Mouse (Mus musculus): ENCODE measurements around the gene Lamb2.
A peak's percentile ranks its signal among the peaks of the same experiment; 100 is the strongest.

Gene Lamb2

GRCm38 (mm10) chr9:108461675-108462074, 17.9 kb upstream of the Lamb2 start:
- DNase-seq = no peak

DNA sequence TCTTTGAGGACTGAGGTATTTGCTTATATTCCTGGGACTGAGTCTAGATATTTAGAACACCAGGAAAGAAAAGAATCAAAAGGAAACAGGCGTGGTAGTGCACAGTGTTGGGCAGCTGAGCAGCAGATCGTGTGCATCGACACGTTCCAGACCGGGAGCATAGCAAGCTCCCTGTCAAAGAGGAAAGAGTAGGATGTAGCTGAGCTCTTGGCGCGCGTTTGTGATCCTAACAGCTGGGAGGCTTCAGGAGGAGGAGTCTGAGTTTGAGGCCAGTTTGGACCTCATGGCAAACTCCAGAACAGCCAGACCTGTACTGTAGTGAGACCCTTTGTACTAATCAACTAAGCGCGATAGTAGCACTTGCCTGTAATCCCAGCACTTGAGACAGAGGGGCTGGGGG, 17.3 kb upstream of the Lamb2 start:
- DNase-seq = no peak

DNA sequence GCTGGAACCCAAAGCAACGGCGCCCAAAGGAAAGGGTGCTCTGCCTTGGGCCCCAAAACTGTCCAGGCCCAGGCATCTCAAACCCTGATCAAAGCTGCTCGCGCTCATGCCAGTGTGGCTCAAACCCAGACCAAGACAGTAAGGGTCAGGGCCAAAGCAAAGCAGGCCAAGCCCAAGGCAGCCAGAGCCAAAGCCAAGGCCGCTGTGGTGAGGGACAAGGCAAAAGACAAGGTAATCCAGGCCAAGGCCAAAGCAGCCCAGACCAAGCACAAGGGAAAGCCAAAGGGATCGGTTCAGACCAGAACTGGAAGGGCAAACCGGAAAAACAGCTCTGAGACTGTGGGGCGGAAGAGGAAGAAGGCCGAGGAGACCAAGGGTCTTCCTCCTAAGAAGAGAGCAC, 15.8 kb upstream of the Lamb2 start:
- no peak for DNase-seq

DNA sequence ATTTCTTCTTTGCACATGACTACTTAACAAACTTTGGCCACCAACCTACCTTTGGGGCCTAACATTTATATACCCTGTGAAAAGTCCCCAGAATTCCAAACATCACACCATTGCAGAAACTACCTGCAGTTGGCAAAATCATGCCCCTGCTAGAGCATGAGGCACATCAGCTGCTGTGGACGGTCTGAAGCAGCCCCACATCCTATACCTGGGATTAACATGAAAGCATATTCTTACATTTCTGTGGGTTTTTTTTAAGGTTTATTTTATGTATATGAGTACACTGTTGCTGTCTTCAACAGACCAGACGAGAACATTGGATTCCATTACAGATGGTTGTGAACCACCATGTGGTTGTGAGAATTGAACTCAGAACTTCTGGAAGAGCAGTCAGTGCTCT, 13.3 kb upstream of the Lamb2 start:
- DNase-seq = no peak

- DNase-seq = no peak
Observed at GRCm38 (mm10) chr9:108469430-108469829, 10.1 kb upstream of the Lamb2 start.

- no peak for DNase-seq
Observed at GRCm38 (mm10) chr9:108469845-108470244, 9.7 kb upstream of the Lamb2 start.

GRCm38 (mm10) chr9:108474528-108474927, 5.0 kb upstream of the Lamb2 start:
- no peak for DNase-seq

GRCm38 (mm10) chr9:108478638-108479156, 839 bp upstream of the Lamb2 start:
- no peak for DNase-seq

DNA sequence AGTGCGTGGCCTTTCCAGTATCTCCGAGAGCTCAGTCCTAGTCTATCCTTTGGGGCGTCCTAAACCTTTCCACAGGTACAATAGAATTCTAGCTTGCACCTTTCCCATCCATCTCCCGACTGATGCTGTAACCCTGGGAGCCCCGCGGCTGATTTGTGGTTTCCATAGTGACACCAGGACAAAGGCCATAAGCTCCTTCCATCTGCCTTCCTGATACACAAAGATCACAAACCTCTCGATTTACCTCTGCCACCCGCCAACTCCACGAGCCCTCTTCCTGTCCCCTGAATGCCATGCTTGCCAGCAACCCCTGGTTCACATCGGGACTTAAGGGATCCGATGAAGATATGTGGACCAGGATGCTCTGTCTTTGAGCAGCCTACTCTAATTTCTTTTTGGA, 295 bp upstream of the Lamb2 start:
- DNase-seq = no peak

DNA sequence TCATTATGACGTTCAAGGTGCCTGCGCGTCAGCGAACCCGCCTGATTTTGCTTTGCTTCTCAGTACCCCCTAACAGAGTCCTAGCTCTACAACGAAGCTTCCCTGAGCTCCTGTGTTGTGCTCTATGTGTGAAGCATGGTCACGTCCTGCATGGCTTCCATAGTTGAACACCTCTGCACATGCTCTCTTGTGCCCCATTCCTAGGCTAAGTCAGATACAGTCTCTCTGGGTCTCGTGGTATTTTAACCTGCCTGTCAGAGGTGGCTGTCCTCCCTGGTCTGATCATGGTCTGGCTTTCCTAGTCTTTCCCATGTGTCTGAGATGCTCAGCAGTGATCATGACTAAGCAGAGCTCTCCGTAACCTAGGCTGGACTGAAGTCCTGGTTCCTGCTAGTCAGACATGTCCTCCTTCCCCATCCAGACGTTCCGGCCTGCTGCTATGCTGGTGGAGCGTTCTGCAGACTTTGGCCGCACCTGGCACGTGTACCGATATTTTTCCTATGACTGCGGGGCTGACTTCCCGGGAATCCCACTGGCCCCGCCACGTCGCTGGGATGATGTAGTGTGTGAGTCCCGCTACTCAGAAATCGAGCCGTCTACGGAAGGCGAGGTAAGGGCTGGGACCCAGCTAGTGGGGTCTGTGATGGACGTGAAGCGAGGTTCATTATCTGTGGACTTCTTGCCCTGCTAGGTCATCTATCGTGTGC, 1.4 kb downstream of the Lamb2 start:
- DNase-seq = no peak

DNA sequence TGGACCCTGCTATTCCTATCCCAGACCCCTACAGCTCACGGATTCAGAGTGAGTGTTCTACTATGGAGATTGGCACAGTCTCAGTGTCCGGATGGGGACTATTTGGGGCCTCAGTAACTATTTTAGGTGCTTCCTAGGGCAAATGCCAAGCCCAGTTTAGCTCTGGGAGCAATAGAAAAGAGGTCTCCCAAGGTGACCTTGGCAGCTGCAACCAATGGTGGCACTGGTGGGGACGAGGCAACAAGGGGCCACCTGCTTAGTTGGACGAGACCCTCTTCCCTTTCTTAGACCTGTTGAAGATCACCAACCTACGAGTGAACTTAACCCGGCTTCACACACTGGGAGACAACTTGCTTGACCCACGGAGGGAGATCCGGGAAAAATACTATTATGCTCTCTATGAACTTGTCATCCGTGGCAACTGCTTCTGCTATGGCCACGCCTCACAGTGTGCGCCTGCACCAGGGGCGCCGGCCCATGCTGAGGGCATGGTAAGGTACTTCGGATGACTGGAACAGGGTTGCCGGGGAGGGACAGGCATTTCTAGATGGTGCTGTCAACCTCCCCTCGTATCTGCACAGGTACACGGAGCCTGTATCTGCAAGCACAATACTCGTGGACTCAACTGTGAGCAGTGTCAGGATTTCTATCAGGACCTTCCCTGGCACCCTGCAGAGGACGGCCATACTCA, 2.1 kb downstream of the Lamb2 start:
- DNase-seq = no peak

- DNase-seq = no peak
Observed at GRCm38 (mm10) chr9:108483051-108483790, 3.7 kb downstream of the Lamb2 start.

DNA sequence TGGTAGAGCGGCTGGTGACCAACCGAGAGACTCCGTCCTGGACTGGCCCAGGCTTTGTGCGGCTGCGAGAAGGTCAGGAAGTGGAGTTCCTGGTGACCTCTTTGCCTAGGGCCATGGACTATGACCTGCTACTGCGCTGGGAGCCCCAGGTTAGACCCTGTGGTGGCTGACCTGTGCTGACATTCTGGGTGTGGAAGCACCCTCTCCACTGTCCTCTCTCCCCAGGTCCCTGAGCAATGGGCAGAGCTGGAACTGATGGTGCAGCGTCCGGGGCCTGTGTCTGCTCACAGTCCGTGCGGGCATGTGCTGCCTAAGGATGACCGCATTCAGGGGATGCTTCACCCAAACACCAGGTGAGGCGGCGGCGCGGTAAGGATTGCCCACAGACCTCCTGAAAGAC, 4.5 kb downstream of the Lamb2 start:
- no peak for DNase-seq

DNA sequence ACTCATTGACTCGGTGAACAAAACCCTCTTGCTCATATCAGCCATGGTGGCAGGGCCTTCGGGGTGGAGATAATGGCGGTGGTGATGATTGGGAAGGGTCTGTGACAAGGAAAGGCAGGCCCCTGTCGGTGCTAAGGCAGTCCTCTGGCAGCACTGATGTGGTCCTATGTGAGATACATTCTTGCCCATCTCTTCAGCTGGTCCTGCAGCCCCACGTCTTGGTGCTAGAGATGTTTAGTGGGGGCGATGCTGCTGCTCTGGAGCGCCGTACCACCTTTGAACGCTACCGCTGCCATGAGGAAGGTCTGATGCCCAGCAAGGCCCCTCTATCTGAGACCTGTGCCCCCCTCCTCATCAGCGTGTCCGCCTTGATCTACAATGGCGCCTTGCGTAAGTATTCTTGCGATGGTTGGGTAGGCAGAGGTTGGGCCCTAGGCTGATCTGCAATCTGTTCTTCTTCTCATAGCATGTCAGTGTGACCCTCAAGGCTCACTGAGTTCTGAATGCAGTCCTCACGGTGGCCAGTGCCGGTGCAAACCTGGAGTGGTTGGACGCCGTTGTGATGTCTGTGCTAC, 5.9 kb downstream of the Lamb2 start:
- no peak for DNase-seq

- no peak for DNase-seq
Observed at GRCm38 (mm10) chr9:108486973-108487530, 7.5 kb downstream of the Lamb2 start.

GRCm38 (mm10) chr9:108488403-108488802, 8.9 kb downstream of the Lamb2 start:
- DNase-seq = no peak

GRCm38 (mm10) chr9:108489215-108489614, 9.7 kb downstream of the Lamb2 start:
- DNase-seq = no peak

- no peak for DNase-seq
Observed at GRCm38 (mm10) chr9:108489702-108490558, 10.4 kb downstream of the Lamb2 start.

- peak; percentile 94 to 96 for DNase-seq
Observed at GRCm38 (mm10) chr9:108490559-108491285, 11.2 kb downstream of the Lamb2 start, which contains the start of gene Usp19. Gene Usp19 (plus strand): TSS chr9:108490602.

DNA sequence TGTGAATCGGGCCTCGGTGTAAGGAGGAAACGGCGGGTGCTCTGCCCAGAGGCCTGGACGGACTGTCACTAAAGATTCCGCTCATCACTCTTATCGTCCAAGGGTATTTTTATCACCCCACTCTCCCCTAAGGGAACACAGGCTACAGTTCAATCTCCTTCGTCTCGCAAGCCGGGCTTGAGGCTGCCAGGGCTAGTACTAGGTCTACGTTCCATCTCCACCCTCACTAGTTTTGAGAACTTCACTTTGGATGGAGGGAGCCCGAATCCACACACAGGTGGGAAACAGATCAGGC, 11.7 kb downstream of the Lamb2 start:
- no peak for DNase-seq

DNA sequence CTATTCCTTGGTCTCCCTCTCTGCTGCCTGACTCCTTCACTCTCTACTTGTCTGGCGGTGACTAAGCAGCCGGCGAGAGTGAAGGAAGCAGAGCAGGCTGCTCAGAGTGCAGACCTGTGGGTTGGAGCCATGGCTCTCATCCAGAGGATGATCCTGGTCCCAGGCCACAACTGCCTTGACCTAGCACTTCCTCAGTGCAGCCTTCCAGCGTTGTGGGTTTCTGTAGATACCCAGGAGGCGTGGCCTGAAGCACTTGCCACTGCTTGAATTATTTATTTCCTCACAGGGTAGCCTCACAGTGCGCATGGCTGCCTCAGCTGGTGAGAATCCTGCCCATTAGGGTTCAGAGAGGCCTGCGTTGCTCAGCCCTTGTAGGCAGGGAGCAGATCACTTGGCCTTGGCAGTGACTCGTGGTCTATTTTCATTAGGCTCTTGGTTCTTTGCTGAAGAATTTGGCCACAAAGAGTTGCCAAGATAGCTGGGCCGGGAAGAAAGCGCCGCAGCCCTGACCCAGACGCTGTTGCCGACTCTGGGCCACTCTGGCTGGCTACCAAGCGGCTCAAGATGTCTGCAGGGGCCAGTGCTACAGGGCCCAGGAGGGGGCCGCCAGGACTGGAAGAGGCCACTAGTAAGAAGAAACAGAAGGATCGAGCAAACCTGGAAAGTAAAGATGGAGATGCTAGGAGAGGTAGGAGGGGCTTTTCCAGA, 12.7 kb downstream of the Lamb2 start:
- DNase-seq = no peak

Data from cerebellum, postnatal 36 days (tissue).